Mouse (Mus musculus) lung, adult 2 months (tissue): ENCODE measurements around the gene Grhl3. TPM values are rescaled to one million over a fixed set of nuclear protein-coding genes. Genes with fewer than 3 reads are reported as not detected.

Experiments
- DNase-seq: peaks from one replicate; pipeline ENCODE4 v3.0.0; 2022
- H3K4me1 ChIP-seq: fragments of 200-500 bp; 2 replicates; pipeline ENCODE4 v1.6.1; 2011; ENCODE audit warnings: low read length; ENCODE audit not compliant: control insufficient read depth, insufficient read depth
- H3K4me3 ChIP-seq: fragments of 200-500 bp; replicated peaks from 2 replicates; pipeline ENCODE3; 2011; ENCODE audit warnings: low read depth, mild to moderate bottlenecking, control low read depth, low read length; ENCODE audit errors: extremely low read depth
- CTCF ChIP-seq: fragments of 200-500 bp; IDR thresholded peaks from 2 replicates; pipeline ENCODE4 v1.5.1; 2011; ENCODE audit warnings: mild to moderate bottlenecking, low read length, control low read depth; ENCODE audit not compliant: insufficient read depth
- POLR2A ChIP-seq: fragments of 200-500 bp; IDR thresholded peaks from 2 replicates; pipeline ENCODE4 v1.6.1; 2011; ENCODE audit warnings: low read depth, mild to moderate bottlenecking, control low read depth, low read length, borderline replicate concordance; ENCODE audit errors: extremely low read depth
- WGBS: fragments of 180-500 bp; shearing (Covaris S2); methylation state at CpG from one replicate; pipeline ENCODE4 v1.1.7; 2018; 5-methylcytosine and 5-hydroxymethylcytosine counted together
- polyA plus RNA-seq: library from polyadenylated mRNA; depleted of rRNA; stranded (reverse); fragments of >200 nt; gene quantifications from 2 replicates; pipeline ENCODE4 v1.2.3, GENCODE M21; 2012

Grhl3 gene
- polyA plus RNA-seq, 1 experiment: 6.3 TPM

DNA sequence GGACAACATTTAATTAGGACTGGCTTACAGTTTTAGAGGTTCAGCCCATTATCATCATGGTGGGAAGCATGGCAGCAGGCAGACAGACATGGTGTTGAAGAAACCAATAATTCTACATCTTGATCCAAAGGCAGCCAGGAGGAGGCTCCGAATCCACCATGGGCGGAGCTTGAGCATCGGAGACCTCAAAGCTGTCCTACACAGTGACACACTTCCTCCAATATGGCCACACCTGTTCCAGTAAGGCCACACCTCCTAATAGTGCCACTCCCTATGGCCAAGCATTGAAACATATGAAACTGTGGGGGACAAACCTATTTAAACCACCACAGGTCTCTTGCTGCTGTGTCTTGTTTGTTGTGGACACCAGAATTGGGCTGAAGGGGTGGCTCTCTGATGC, 38.4 kb downstream of the Grhl3 start:
- DNase-seq: no peak
- no peak overlapping the region for H3K4me3 ChIP-seq
- TF ChIP-seq CTCF (no peak), POLR2A (no peak)
- no peaks in the 10 kb centered on the region for H3K4me1 ChIP-seq
- 94% methylated on average over 3 of the region's 3 CpGs for WGBS

DNA sequence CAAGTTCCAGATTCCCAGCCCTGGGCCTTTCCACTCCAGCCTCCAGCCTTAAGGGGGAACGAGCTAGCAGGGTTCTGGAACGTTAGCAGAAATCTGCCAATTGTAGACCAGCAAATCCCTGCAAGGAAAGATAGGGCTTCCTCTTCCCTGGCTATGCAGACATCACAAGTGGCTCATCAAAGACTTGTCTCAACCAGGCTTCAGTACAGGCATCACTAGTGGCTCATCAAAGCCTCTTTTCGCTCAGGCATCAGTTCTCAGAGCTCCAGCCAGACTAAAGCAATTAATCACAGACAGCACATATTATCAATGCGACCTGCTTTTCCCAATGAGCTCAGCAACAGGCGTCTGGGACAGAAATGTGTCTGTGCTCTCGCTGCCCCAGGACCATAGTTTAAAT, 40.4 kb downstream of the Grhl3 start:
- H3K4me1 ChIP-seq: no peaks in the 10 kb centered on the region
- TF ChIP-seq CTCF (no peak), POLR2A (no peak)
- no peak for DNase-seq
- 61% methylated on average over 6 of the region's 6 CpGs for whole genome bisulfite sequencing
- no peak overlapping the region for H3K4me3 ChIP-seq

DNA sequence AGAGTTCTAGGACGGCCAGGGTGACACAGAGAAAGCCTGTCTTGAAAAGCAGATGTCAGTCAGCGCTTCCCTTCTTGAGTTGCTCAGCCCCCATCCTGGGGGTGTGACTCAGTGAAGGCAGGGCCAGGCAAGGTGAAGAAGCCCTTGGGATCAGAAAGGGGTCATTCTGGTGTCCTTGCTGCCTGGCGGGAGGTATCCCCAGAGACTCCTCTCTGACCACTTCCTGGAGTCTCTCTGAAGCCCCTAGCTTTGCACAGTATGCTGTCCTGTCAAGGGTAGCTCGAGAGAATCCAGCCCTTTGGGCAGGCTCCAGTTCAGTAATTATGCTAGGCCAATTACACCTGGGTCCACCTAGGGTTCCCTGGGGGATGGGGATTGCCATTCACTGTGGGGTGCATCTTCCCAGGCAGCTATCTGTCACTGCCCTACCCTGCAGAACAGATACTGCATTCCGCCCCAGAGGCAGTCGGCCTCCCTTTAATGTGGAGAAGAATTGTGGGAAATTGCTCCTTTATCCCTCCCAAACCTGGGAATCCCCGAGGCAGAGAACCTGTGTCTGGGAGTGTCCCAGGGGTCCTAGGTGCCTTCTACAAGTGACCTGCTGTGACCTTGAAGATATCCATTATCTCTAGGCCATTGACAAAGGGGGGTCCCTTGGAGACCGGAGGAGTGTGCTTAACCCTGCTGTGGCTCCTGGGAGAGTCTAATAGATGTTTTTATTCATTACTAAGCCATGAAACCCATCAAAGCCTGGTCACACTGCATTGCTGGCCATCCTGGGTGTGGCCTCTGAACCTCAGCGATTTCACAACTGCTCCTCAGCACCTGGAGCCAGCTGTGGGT, 41.4 kb downstream of the Grhl3 start:
- 62% methylated on average over 9 of the region's 9 CpGs for WGBS
- TF ChIP-seq POLR2A (no peak), CTCF (no peak)
- H3K4me1 ChIP-seq: no peaks in the 10 kb centered on the region
- no peak for DNase-seq
- no peak overlapping the region for H3K4me3 ChIP-seq

DNA sequence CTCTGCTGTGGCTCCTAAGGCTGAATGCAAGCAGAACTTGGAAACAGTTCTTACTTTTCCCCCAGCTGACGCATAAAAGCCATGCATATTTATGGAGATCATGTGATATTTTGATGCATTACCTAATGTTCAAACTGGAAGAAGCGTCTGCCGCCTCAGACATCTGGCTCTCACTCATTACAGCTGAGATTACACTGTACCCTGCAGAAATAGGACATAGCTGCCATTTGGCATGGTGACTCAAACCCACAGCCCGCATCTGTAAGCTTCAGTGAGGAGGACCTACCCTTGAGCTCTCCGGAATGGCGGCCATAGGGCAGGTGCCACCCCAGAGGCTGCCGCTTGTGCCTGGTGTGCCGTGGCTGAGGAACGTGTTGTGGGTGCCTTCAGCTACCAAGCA, 42.2 kb downstream of the Grhl3 start:
- no peak for DNase-seq
- Histone ChIP-seq H3K4me3 (no peak overlapping the region), H3K4me1 (no peaks in the 10 kb centered on the region)
- WGBS: 83% methylated on average over 9 of the region's 9 CpGs
- TF ChIP-seq POLR2A (no peak), CTCF (no peak)

DNA sequence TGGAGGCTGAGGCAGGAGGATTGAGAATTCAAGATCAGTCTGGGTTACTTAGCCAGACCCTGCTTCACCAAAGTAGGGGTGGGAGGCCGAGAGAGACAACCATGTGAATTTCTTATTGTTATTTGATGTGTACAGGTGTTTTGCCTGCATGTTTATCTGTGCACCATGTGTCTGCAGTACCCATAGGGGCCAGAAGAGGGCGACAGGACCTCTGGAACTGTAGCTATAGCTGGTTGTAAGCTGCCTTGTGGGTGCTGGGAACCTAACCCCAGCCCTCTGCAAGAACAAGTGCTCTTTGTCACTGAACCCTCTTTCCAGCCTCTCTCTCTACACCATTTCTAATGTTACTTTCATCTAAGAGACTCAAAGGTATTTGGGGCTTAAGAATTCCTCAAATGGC, 43.2 kb downstream of the Grhl3 start:
- 60% methylated on average over 2 of the region's 2 CpGs for WGBS
- Histone ChIP-seq H3K4me3 (no peak overlapping the region), H3K4me1 (no peaks in the 10 kb centered on the region)
- no peak for DNase-seq
- no peak for TF ChIP-seq POLR2A
- no peak for TF ChIP-seq CTCF

DNA sequence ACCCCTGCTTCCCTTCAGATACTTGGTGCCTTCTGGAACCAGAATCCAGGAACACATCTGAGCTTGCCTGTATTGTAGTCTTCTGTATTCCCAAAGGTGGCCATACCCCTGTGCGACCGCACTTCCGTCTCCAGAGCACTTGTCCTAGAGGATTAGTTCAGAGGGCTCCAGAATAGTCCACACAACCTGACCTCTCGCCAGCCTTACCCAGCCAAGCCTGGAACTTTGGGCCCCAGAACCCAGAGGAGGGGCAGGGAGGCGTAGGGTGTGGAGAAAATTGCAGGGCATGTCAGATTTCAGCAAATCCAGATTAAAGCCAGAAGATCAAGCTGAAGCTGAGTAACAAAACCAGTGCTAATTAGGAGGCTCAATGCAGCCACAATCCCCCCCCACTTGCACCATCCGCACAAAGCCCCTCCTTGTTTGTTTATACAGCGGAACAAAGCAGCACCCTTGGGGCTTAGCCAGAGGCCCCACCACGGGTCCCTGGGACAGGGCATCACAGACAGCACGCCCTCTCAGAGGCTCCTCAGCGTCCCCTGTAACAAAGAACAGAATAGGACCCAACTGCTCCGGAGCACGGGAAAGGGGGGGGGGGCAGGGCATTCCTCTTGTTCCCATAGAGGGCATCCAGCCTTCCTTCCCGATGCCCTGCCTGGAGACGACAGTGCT, 47.3 kb downstream of the Grhl3 start:
- TF ChIP-seq POLR2A: no peak
- TF ChIP-seq CTCF: no peak
- WGBS: 42% methylated on average over 14 of the region's 14 CpGs
- Histone ChIP-seq H3K4me1 (no peaks in the 10 kb centered on the region), H3K4me3 (no peak overlapping the region)
- DNase-seq: no peak

DNA sequence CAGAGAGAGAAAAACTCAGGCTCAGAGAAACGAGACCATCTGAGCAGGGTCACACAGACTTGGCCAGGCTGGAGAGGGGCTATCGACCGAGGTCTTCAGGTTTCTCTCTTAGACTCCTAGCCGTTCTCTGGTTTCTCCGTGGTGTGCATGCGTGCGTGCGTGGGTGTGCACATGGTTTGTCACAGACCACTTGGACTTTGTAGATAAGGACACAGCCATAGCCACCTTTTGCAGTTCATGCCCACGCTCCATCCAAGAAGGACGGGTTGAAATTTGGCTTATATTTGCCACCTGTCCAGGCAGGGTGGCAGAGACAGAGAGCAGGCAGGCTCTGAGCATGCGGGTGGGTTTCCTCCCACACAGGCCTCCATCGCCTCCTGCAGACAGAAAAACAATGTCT, 48.4 kb downstream of the Grhl3 start:
- H3K4me1 ChIP-seq: no peaks in the 10 kb centered on the region
- WGBS: 70% methylated on average over 12 of the region's 12 CpGs
- TF ChIP-seq CTCF (no peak), POLR2A (no peak)
- DNase-seq: no peak
- no peak overlapping the region for H3K4me3 ChIP-seq

DNA sequence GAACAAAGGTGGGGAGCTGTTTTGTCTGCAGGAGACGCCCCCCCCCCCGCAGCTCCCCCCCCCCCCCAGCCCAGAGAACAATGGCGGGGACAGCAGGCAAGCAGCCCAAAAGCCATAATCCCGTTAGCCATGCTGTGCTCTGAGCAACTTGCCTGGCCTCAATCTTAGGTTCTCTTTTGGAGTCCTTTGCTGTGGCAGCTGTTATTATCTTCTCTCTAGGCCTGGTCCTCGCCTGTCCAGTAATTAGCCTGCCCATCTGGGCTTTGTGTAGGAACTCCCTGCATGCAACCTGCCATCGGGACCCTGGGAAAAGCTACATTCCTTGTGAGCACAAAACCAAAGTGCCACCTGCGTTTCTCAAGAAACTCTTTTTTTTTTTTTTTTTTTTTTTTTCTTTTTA, 49.5 kb downstream of the Grhl3 start:
- WGBS: 26% methylated on average over 7 of the region's 7 CpGs
- TF ChIP-seq CTCF (no peak), POLR2A (no peak)
- Histone ChIP-seq H3K4me1 (no peaks in the 10 kb centered on the region), H3K4me3 (no peak overlapping the region)
- DNase-seq: no peak

DNA sequence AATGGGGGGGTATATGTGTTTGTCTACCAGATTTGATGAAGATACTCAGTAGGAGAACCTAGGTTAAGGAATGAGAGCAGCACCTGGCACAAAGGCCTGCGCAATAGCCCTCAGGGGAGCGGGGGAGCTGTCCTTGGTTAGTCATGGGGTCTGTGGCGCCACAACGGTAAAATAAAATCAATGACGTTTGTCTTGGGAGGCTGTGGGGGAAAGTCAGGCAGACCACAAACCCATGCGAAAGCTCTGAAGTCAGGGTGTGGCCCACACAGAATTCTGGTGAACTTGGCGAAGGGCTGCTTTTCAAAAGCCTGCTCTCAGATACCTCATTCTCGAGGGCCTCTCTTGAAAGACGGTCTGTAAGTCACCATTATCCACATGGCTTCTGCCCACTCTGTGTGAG, 53.0 kb downstream of the Grhl3 start:
- Histone ChIP-seq H3K4me1 (no peaks in the 10 kb centered on the region), H3K4me3 (no peak overlapping the region)
- DNase-seq: no peak
- 65% methylated on average over 9 of the region's 9 CpGs for WGBS
- no peak for TF ChIP-seq CTCF
- TF ChIP-seq POLR2A: no peak

DNA sequence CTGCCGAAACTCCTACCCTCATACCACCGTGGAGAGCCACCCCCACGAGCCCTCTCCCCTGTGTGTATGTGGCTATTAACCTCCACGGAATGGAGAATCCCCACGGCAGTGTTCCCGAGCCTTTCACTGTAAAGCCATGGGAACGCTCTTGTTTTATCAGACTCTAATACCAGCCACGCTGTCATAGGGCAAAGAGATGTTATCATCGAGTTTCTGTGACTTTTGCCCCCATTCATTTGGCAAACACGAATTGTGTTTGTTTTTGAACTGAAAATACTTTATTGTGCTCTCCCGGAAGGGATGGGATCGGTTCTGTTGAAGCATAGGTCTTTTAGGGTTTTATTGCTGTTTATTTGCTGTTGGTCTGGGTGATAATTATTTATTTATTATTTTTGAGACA, 55.3 kb downstream of the Grhl3 start:
- H3K4me1 ChIP-seq: no peaks in the 10 kb centered on the region
- no peak for DNase-seq
- H3K4me3 ChIP-seq: no peak overlapping the region
- TF ChIP-seq CTCF: no peak
- no peak for TF ChIP-seq POLR2A
- 72% methylated on average over 12 of the region's 12 CpGs for WGBS
